Mouse (Mus musculus) CH12.LX (cell line): ENCODE measurements around the gene Zmynd8. TPM values are rescaled to one million over a fixed set of nuclear protein-coding genes. Genes with fewer than 3 reads are reported as not detected.

Source experiments
- DNase-seq: peaks from one replicate; pipeline ENCODE4 v3.0.0-alpha.2; 2013; ENCODE audit errors: extremely low read depth
- H3K27ac ChIP-seq: 2 replicates; pipeline ENCODE4 v1.5.1; 2012; ENCODE audit warnings: low read depth, mild to moderate bottlenecking, control low read depth, moderate library complexity; ENCODE audit not compliant: insufficient read depth
- H3K27me3 ChIP-seq: replicated peaks from 2 replicates; pipeline ENCODE3; 2012; ENCODE audit warnings: inconsistent platforms
- H3K36me3 ChIP-seq, 2 experiments: replicated peaks in 1 of 2; 2 replicates each; pipeline versions ENCODE3 to v1.6.1; 2012; ENCODE audit warnings: inconsistent platforms in 1 of 2, low read length in 1 of 2, mild to moderate bottlenecking in 1 of 2, mixed read lengths in 1 of 2, moderate library complexity in 1 of 2; ENCODE audit not compliant: control insufficient read depth in 1 of 2, insufficient read depth in 1 of 2
- H3K4me1 ChIP-seq, 2 experiments: 2 replicates each; pipeline ENCODE4 v1.6.1; 2012; ENCODE audit warnings: inconsistent platforms in 1 of 2, moderate library complexity in 1 of 2; ENCODE audit not compliant: insufficient read depth in 2 of 2, control insufficient read depth in 1 of 2
- H3K4me2 ChIP-seq: 2 replicates; pipeline ENCODE4 v1.6.1; 2012; ENCODE audit warnings: low read depth, mild to moderate bottlenecking, control low read depth; ENCODE audit not compliant: poor library complexity, insufficient read depth, severe bottlenecking
- H3K4me3 ChIP-seq, 3 experiments: fragments of 150-350 bp in 1 of 3; sonication (generic) in 1 of 3; replicated peaks in 1 of 3; 2 replicates each; pipeline versions ENCODE3 to v1.5.1; 2011 to 2012; ENCODE audit warnings: low read depth in 2 of 3, low read length in 2 of 3, mild to moderate bottlenecking in 2 of 3, moderate library complexity in 2 of 3, control low read depth in 1 of 3, improper control_type of control experiment in 1 of 3, inconsistent platforms in 1 of 3, mixed read lengths in 1 of 3; ENCODE audit not compliant: poor library complexity in 1 of 3
- H3K79me2 ChIP-seq: replicated peaks from 2 replicates; pipeline ENCODE4 v1.6.1; 2012; ENCODE audit warnings: mild to moderate bottlenecking, moderate library complexity; ENCODE audit not compliant: control insufficient read depth, poor library complexity, insufficient read depth, severe bottlenecking; ENCODE audit errors: extremely low read depth
- H3K9ac ChIP-seq: 2 replicates; pipeline ENCODE4 v1.6.1; 2012; ENCODE audit warnings: low read depth, mild to moderate bottlenecking, control low read depth, moderate library complexity; ENCODE audit not compliant: insufficient read depth
- H3K9me3 ChIP-seq: replicated peaks from 2 replicates; pipeline ENCODE3; 2012; ENCODE audit warnings: low read length, inconsistent platforms, mixed read lengths
- CHD1 ChIP-seq: IDR thresholded peaks from 2 replicates; pipeline ENCODE4 v1.6.1; 2012; ENCODE audit warnings: low read depth, low read length, improper control_type of control experiment, inconsistent platforms
- CTCF ChIP-seq, 2 experiments: IDR thresholded peaks in 1 of 2; conservative IDR thresholded peaks in 1 of 2; 2 replicates each; pipeline ENCODE4 v1.5.1; 2011 to 2012; ENCODE audit warnings: low read depth in 2 of 2, low read length in 2 of 2, improper control_type of control experiment in 1 of 2, inconsistent platforms in 1 of 2, mild to moderate bottlenecking in 1 of 2, moderate library complexity in 1 of 2
- E2F4 ChIP-seq: IDR thresholded peaks from 2 replicates; pipeline ENCODE4 v1.6.1; 2011; ENCODE audit warnings: low read depth, low read length, improper control_type of control experiment; ENCODE audit not compliant: insufficient replicate concordance
- ELF1 ChIP-seq: IDR thresholded peaks from 2 replicates; pipeline ENCODE4 v1.6.1; 2014; ENCODE audit warnings: low read depth, mild to moderate bottlenecking, inconsistent platforms, low read length, improper control_type of control experiment
- EP300 ChIP-seq: IDR thresholded peaks from 2 replicates; pipeline ENCODE4 v1.6.1; 2011; ENCODE audit warnings: low read length, improper control_type of control experiment
- ETS1 ChIP-seq: conservative IDR thresholded peaks from 2 replicates; pipeline ENCODE4 v1.6.1; 2012; ENCODE audit warnings: low read depth, mild to moderate bottlenecking, inconsistent platforms, low read length, improper control_type of control experiment, moderate library complexity
- GABPA ChIP-seq: IDR thresholded peaks from 2 replicates; pipeline ENCODE4 v1.6.1; 2012; ENCODE audit warnings: low read depth, low read length, improper control_type of control experiment, inconsistent platforms; ENCODE audit not compliant: insufficient replicate concordance
- IRF4 ChIP-seq: IDR thresholded peaks from 2 replicates; pipeline ENCODE4 v1.6.1; 2014; ENCODE audit warnings: low read depth, mild to moderate bottlenecking, inconsistent platforms, low read length, improper control_type of control experiment
- JUN ChIP-seq: IDR thresholded peaks from 2 replicates; pipeline ENCODE4 v1.6.1; 2011; ENCODE audit warnings: low read depth, mild to moderate bottlenecking, low read length, improper control_type of control experiment, moderate library complexity; ENCODE audit not compliant: insufficient read depth
- JUND ChIP-seq: conservative IDR thresholded peaks from 2 replicates; pipeline ENCODE4 v1.6.1; 2011; ENCODE audit warnings: low read depth, low read length, improper control_type of control experiment
- KAT2A ChIP-seq: IDR thresholded peaks from 2 replicates; pipeline ENCODE4 v1.6.1; 2012; ENCODE audit warnings: low read length, improper control_type of control experiment, inconsistent platforms; ENCODE audit not compliant: insufficient replicate concordance
- MAX ChIP-seq: IDR thresholded peaks from 2 replicates; pipeline ENCODE4 v1.6.1; 2011; ENCODE audit warnings: low read length, improper control_type of control experiment
- MEF2A ChIP-seq: IDR thresholded peaks from 2 replicates; pipeline ENCODE4 v1.6.1; 2014; ENCODE audit warnings: low read depth, mild to moderate bottlenecking, inconsistent platforms, low read length, improper control_type of control experiment, borderline replicate concordance
- PAX5 ChIP-seq: IDR thresholded peaks from 2 replicates; pipeline ENCODE4 v1.6.1; 2012; ENCODE audit warnings: low read length, inconsistent platforms, mixed read lengths
- RAD21 ChIP-seq: IDR thresholded peaks from 2 replicates; pipeline ENCODE4 v1.6.1; 2011; ENCODE audit warnings: low read depth, mild to moderate bottlenecking, low read length, improper control_type of control experiment, moderate library complexity
- RCOR1 ChIP-seq: conservative IDR thresholded peaks from 2 replicates; pipeline ENCODE4 v1.6.1; 2012; ENCODE audit warnings: low read depth, mild to moderate bottlenecking, inconsistent platforms, low read length, improper control_type of control experiment
- SIN3A ChIP-seq: IDR thresholded peaks from 2 replicates; pipeline ENCODE4 v1.6.1; 2012; ENCODE audit warnings: low read length, improper control_type of control experiment, inconsistent platforms
- TCF12 ChIP-seq: IDR thresholded peaks from 2 replicates; pipeline ENCODE4 v1.6.1; 2014; ENCODE audit warnings: low read depth, mild to moderate bottlenecking, inconsistent platforms, low read length, improper control_type of control experiment
- UBTF ChIP-seq: IDR thresholded peaks from 2 replicates; pipeline ENCODE4 v1.6.1; 2012; ENCODE audit warnings: low read depth, mild to moderate bottlenecking, inconsistent platforms, low read length, improper control_type of control experiment, moderate library complexity
- USF1 ChIP-seq: IDR thresholded peaks from 2 replicates; pipeline ENCODE4 v1.6.1; 2014; ENCODE audit warnings: low read depth, mild to moderate bottlenecking, inconsistent platforms, low read length, improper control_type of control experiment
- ZC3H11A ChIP-seq: IDR thresholded peaks from 2 replicates; pipeline ENCODE4 v1.6.1; 2012; ENCODE audit warnings: low read depth, mild to moderate bottlenecking, inconsistent platforms, low read length, improper control_type of control experiment
- ZKSCAN1 ChIP-seq: IDR thresholded peaks from 2 replicates; pipeline ENCODE4 v1.6.1; 2012; ENCODE audit warnings: low read depth, inconsistent platforms, low read length, improper control_type of control experiment, borderline replicate concordance
- ZMIZ1 ChIP-seq: IDR thresholded peaks from 2 replicates; pipeline ENCODE4 v1.6.1; 2012; ENCODE audit warnings: low read depth, mild to moderate bottlenecking, inconsistent platforms, low read length, improper control_type of control experiment
- ZNF384 ChIP-seq: IDR thresholded peaks from 2 replicates; pipeline ENCODE4 v1.6.1; 2012; ENCODE audit warnings: low read depth, low read length, improper control_type of control experiment, inconsistent platforms
- dilution Hi-C: fragments of 300-500 bp; cut with MboI; formaldehyde crosslinking; loops from 2 replicates; pipeline ENCODE4 v1.14.3; 2020; ENCODE audit warnings: low sequenced_read_pairs; ENCODE audit not compliant: extremely low pct_unique_long_range_greater_than_20kb, extremely low pct_ligation_motif_present
- in situ Hi-C: fragments of 300-500 bp; cut with MboI; formaldehyde crosslinking; loops from 3 replicates; pipeline ENCODE4 v1.14.3; 2019; ENCODE audit warnings: low sequenced_read_pairs, low pct_ligation_motif_present, low pct_unique_long_range_greater_than_20kb, mixed read lengths
- polyA plus RNA-seq: library from polyadenylated mRNA; unstranded; fragments of >175 nt; gene quantifications from 2 replicates; pipeline ENCODE4 v1.2.1, GENCODE M21; 2012; ENCODE audit warnings: low read depth; ENCODE audit not compliant: insufficient read length
- total RNA-seq, 2 experiments: library from RNA; depleted of rRNA; stranded (reverse); fragments of 300-350 nt in 1 of 2; fragments of >200 nt in 1 of 2; gene quantifications; 2 replicates each; pipeline ENCODE4 v1.2.3; 2012 to 2014

Zmynd8 gene
- total and polyA plus RNA-seq, 3 experiments = 33.6 to 84.5 (median 35.1) TPM

- H3K79me2 ChIP-seq = no peaks in the 10 kb centered on the region
- no peak for TF ChIP-seq ZMIZ1
- TF ChIP-seq CHD1 = no peak
- TF ChIP-seq TCF12 = no peak
- TF ChIP-seq ZNF384 = no peak
- TF ChIP-seq JUN = no peak
- TF ChIP-seq ZC3H11A = no peak
- no peak for TF ChIP-seq RAD21
- no peak for TF ChIP-seq IRF4
- no peak for TF ChIP-seq PAX5
- no peak for TF ChIP-seq MEF2A
- TF ChIP-seq EP300 = no peak
- TF ChIP-seq UBTF = no peak
- no peak for TF ChIP-seq ELF1
- no peak for TF ChIP-seq JUND
- TF ChIP-seq MAX = no peak
- TF ChIP-seq KAT2A = no peak
- TF ChIP-seq ZKSCAN1 = no peak
- no peak for TF ChIP-seq SIN3A
- no peak for TF ChIP-seq E2F4
- H3K36me3 ChIP-seq = no peaks in the 10 kb centered on the region
- no peak for DNase-seq
- H3K4me1 ChIP-seq = peaks cover under 1 to 18% of the 10 kb centered on the region in 2 experiments
- in situ Hi-C loops = no loop called here
- dilution Hi-C loops = no loop called here
- peaks cover 12% of the 10 kb centered on the region for H3K9me3 ChIP-seq
- no peak overlapping the region for H3K9ac ChIP-seq
- H3K4me2 ChIP-seq = no peak overlapping the region
- H3K4me3 ChIP-seq = no peak overlapping the region
- no peaks in the 10 kb centered on the region for H3K27me3 ChIP-seq
- no peak overlapping the region for H3K27ac ChIP-seq
Measured at GRCm38 (mm10) chr2:165943113-165943512, 44.3 kb upstream of the Zmynd8 start.

- Histone ChIP-seq H3K79me2 (no peaks in the 10 kb centered on the region), H3K4me3 (no peak overlapping the region), H3K4me1 (no peaks in the 10 kb centered on the region), H3K4me2 (no peak overlapping the region), H3K27ac (no peak overlapping the region), H3K9me3 (peaks cover 2% of the 10 kb centered on the region), H3K9ac (no peak overlapping the region), H3K36me3 (no peaks in the 10 kb centered on the region), H3K27me3 (no peaks in the 10 kb centered on the region)
- no peak for DNase-seq
- in situ Hi-C loops = no loop called here
- TF ChIP-seq MAX = no peak
- no peak for TF ChIP-seq GABPA
- no peak for TF ChIP-seq CTCF (conservative IDR thresholded peaks at IDR 0.05 in 1 of 2, IDR thresholded peaks at IDR 0.05 in 1 of 2; ENCODE audit: low read depth in 2 of 2, low read length in 2 of 2)
- TF ChIP-seq RCOR1 = no peak
- TF ChIP-seq IRF4 = no peak
- no peak for TF ChIP-seq UBTF
- TF ChIP-seq ETS1 = no peak
- TF ChIP-seq RAD21 = no peak
- no peak for TF ChIP-seq USF1
- TF ChIP-seq JUND = no peak
- dilution Hi-C loops = no loop called here
Measured at GRCm38 (mm10) chr2:165936106-165936505, 37.3 kb upstream of the Zmynd8 start.
